Mouse (Mus musculus): ENCODE data around the gene Rnft2.

DNA sequence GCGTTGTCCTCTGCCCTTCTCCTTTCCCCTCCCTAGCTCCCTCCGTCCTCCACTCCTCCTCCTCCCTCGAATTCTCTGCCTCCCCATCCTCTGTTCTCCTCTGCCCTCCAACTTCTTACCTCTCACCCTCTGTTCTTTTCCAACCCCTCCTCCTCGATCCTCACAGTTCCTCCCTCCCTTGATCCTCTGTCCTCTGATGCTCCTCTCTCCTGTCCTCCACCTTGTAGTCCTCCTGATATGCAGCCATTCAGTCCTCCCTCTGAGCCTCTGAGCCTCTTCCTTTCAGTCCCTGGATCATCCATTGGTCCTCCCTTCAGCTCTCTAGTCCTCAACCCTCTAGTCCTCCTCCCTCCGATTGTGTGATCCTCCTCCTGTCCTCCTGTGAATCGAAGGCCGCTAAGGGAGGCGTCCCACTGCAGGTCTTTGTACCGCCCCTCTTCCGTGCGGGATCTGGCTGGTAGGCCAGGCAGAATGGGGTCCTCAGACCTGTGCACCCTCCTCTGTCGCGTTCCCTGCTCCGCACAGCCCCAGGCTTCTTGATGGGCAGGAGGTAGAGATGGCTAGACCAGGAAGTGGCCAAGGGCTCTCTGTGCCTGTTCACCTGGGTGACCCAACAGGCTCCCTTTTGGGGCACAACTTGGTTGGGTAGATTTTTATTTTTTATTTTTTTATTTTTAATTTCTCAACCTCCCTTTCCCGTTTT lies 841 bp upstream of the Rnft2 start:
- TF ChIP-seq CTCF (IDR thresholded peaks at IDR 0.05; ENCODE audit: control insufficient read depth, insufficient read depth, insufficient replicate concordance, low read depth, low read length) (no peak), POLR2A (IDR thresholded peaks at IDR 0.05; ENCODE audit: control insufficient read depth, low read depth, low read length) (no peak)
